Mouse (Mus musculus) small intestine, adult 2 months (tissue): Measurements from ENCODE around the gene Psg22.

Experiments
- CTCF ChIP-seq: fragments of 200-500 bp; IDR thresholded peaks from 2 replicates; pipeline ENCODE4 v1.5.1; 2012; ENCODE audit warnings: low read depth, mild to moderate bottlenecking, control low read depth, inconsistent platforms, low read length, moderate library complexity, mixed read lengths; ENCODE audit not compliant: insufficient replicate concordance, insufficient read length; ENCODE audit errors: extremely low read depth
- POLR2A ChIP-seq: fragments of 200-500 bp; IDR thresholded peaks from 2 replicates; pipeline ENCODE4 v1.6.1; 2012; ENCODE audit warnings: low read depth, mild to moderate bottlenecking, control low read depth, inconsistent platforms, low read length, moderate library complexity

DNA sequence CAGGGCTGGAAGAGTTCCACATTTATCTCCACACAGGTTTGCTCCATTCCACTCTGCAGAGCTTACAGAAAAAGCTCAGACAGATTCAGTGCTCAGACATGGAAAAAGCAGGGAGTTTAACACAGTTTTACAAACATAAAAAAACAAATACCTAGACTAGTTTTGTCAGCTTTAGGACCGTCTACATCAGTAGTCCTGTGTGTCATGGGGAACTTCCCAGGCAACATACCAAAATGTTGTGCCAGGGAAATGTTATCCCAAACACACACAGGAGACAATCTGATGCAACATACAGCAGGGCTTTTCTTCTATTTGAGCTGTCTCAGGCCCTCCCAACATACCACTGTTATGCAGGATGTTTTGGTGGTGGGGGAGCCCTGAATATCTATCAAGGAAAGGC lies 7.0 kb upstream of the Psg22 start:
- TF ChIP-seq CTCF (no peak), POLR2A (no peak)
